Mouse (Mus musculus): ENCODE results near the gene Osbpl8. TPM values are rescaled to one million over a fixed set of nuclear protein-coding genes. Genes with fewer than 3 reads are reported as not detected.

Gene Osbpl8
- 54.2 TPM for polyA plus RNA-seq (2015; fragmentation: Illumina TruSeq; extraction: RNeasy Lipid Tissue Mini Kit (QIAGEN cat#74804); ENCODE audit: low read depth, low replicate concordance)

GRCm38 (mm10) chr10:111164304-111165218 lies at the start of gene Osbpl8:
TSS of gene Osbpl8 (plus strand) at chr10:111164752.

GRCm38 (mm10) chr10:111298140-111299098 lies 133.9 kb downstream of the Osbpl8 start, which contains the start of gene Bbs10:
TSS of gene Bbs10 (plus strand) at chr10:111298679.

Other genes with a start within 250 kb of the Osbpl8 start
- gene Csrp2, start 245.0 kb upstream of the Osbpl8 start, polyA plus RNA-seq (2015; fragmentation: Illumina TruSeq; extraction: RNeasy Lipid Tissue Mini Kit (QIAGEN cat#74804); ENCODE audit: low read depth, low replicate concordance) = 19.1 TPM
- 82.3 TPM for gene Zdhhc17, start 154.6 kb upstream of the Osbpl8 start, polyA plus RNA-seq (2015; fragmentation: Illumina TruSeq; extraction: RNeasy Lipid Tissue Mini Kit (QIAGEN cat#74804); ENCODE audit: low read depth, low replicate concordance)
- 6.2 TPM for gene Bbs10, start 133.9 kb downstream of the Osbpl8 start, polyA plus RNA-seq (2015; fragmentation: Illumina TruSeq; extraction: RNeasy Lipid Tissue Mini Kit (QIAGEN cat#74804); ENCODE audit: low read depth, low replicate concordance)

Measured in brain, adult 10 weeks (tissue).